Mouse (Mus musculus) intestine, postnatal 0 days (tissue): ENCODE measurements at regions not wholly inside any gene's neighbourhood (a gene's known extent, or its start where the extent isn't known, plus 50 kb on each side); places are given as distances from the start of the nearest gene placed in this dataset.

ENCODE experiments used
- ATAC-seq: fragments of 200-750 bp; cut with Nextera tagmentation; 2 replicates; pipeline ENCODE4 v1.8.0; 2017; ENCODE audit warnings: mild to moderate bottlenecking, moderate TSS enrichment, moderate library complexity
- H3K27ac ChIP-seq: fragments of 300-500 bp; sonication (generic); 2 replicates; pipeline ENCODE4 v1.5.1; 2014; ENCODE audit warnings: mild to moderate bottlenecking, low read depth, low read length, moderate library complexity
- H3K27me3 ChIP-seq: fragments of 300-500 bp; sonication (generic); replicated peaks from 2 replicates; pipeline ENCODE4 v1.6.1; 2014; ENCODE audit warnings: low read length, mixed read lengths; ENCODE audit not compliant: control insufficient read depth, insufficient read depth
- H3K36me3 ChIP-seq: fragments of 300-500 bp; sonication (generic); 2 replicates; pipeline ENCODE4 v1.6.1; 2014; ENCODE audit warnings: mild to moderate bottlenecking, moderate library complexity; ENCODE audit not compliant: control insufficient read depth, insufficient read depth
- H3K4me1 ChIP-seq: fragments of 300-500 bp; sonication (generic); replicated peaks from 2 replicates; pipeline ENCODE4 v1.6.1; 2014; ENCODE audit warnings: antibody characterized with exemption, low read length, mixed read lengths; ENCODE audit not compliant: control insufficient read depth, insufficient read depth
- H3K4me2 ChIP-seq: fragments of 300-500 bp; sonication (generic); replicated peaks from 2 replicates; pipeline ENCODE4 v1.6.1; 2014; ENCODE audit warnings: low read depth, mild to moderate bottlenecking, moderate library complexity
- H3K4me3 ChIP-seq: fragments of 300-500 bp; sonication (generic); 2 replicates; pipeline ENCODE4 v1.5.1; 2014; ENCODE audit warnings: low read depth, low read length
- H3K9ac ChIP-seq: fragments of 300-500 bp; sonication (generic); 2 replicates; pipeline ENCODE4 v1.6.1; 2014; ENCODE audit warnings: mild to moderate bottlenecking, low read depth, low read length
- H3K9me3 ChIP-seq: fragments of 300-500 bp; sonication (generic); 2 replicates; pipeline ENCODE4 v1.6.1; 2016; ENCODE audit warnings: mixed run types; ENCODE audit not compliant: control insufficient read depth
- CTCF ChIP-seq: sonication (generic); IDR thresholded peaks from 2 replicates; pipeline ENCODE4 v1.5.1; 2016; ENCODE audit warnings: low read depth, mild to moderate bottlenecking, control low read depth, antibody characterized with exemption, moderate library complexity
- WGBS: fragments of 180-500 bp; shearing (Covaris S2); extraction: QIAGEN DNeasy Blood & Tissue Kit; methylation state at CpG from one replicate; pipeline ENCODE4 v1.1.7; 2014; 5-methylcytosine and 5-hydroxymethylcytosine counted together

- 60% methylated on average over 7 of the region's 7 CpGs for WGBS
- TF ChIP-seq CTCF = no peak
- Histone ChIP-seq H3K27ac (no peak overlapping the region), H3K9me3 (no peaks in the 10 kb centered on the region), H3K9ac (no peak overlapping the region), H3K4me2 (no peak overlapping the region), H3K27me3 (no peaks in the 10 kb centered on the region), H3K4me3 (no peak overlapping the region), H3K4me1 (0 out of 2 replicates have a peak, but pooled peaks cover 6% of the 10 kb centered on the region), H3K36me3 (no peaks in the 10 kb centered on the region)
- no peak for ATAC-seq
These were observed 53.2 kb upstream of the Neurl1b start for GRCm38 (mm10) chr17:26361420-26361819.

- WGBS = 40% methylated on average over 3 of the region's 3 CpGs
These were observed 52.6 kb upstream of the Neurl1b start for GRCm38 (mm10) chr17:26361992-26362391.

GRCm38 (mm10) chr17:26362586-26363361 lies 51.9 kb upstream of the Neurl1b start:
- no peaks in the 10 kb centered on the region for H3K27me3 ChIP-seq
- no peak overlapping the region for H3K4me2 ChIP-seq
- no peaks in the 10 kb centered on the region for H3K36me3 ChIP-seq
- no peak overlapping the region for H3K27ac ChIP-seq
- H3K4me3 ChIP-seq = no peak overlapping the region
- WGBS = 55% methylated on average over 12 of the region's 12 CpGs
- peak; percentile 37; the same call in 1 of the 2 replicates for TF ChIP-seq CTCF
- no peak overlapping the region for H3K9ac ChIP-seq
- 0 out of 2 replicates have a peak, but pooled peaks cover 6% of the 10 kb centered on the region for H3K4me1 ChIP-seq
- ATAC-seq = no peak
- H3K9me3 ChIP-seq = no peaks in the 10 kb centered on the region

More at GRCm38 (mm10) chr17:26361992-26362391, 52.6 kb upstream of the Neurl1b start:
- H3K27me3 ChIP-seq = no peaks in the 10 kb centered on the region
- H3K4me2 ChIP-seq = no peak overlapping the region
- H3K9ac ChIP-seq = no peak overlapping the region
- no peak for ATAC-seq
- H3K9me3 ChIP-seq = no peaks in the 10 kb centered on the region
- H3K4me1 ChIP-seq = 0 out of 2 replicates have a peak, but pooled peaks cover 6% of the 10 kb centered on the region
- H3K36me3 ChIP-seq = no peaks in the 10 kb centered on the region
- no peak overlapping the region for H3K27ac ChIP-seq
- no peak for TF ChIP-seq CTCF
- H3K4me3 ChIP-seq = no peak overlapping the region

- H3K4me2 ChIP-seq = no peak overlapping the region
These were observed 50.6 kb upstream of the Neurl1b start for GRCm38 (mm10) chr17:26363853-26364532.

More at GRCm38 (mm10) chr17:26363853-26364532, 50.6 kb upstream of the Neurl1b start:
- TF ChIP-seq CTCF = no peak
- H3K27ac ChIP-seq = no peak overlapping the region
- no peaks in the 10 kb centered on the region for H3K36me3 ChIP-seq
- H3K9ac ChIP-seq = no peak overlapping the region
- no peaks in the 10 kb centered on the region for H3K9me3 ChIP-seq
- no peaks in the 10 kb centered on the region for H3K27me3 ChIP-seq
- 76% methylated on average over 5 of the region's 5 CpGs for WGBS
- H3K4me3 ChIP-seq = no peak overlapping the region
- H3K4me1 ChIP-seq = 0 out of 2 replicates have a peak, but pooled peaks cover 6% of the 10 kb centered on the region
- ATAC-seq = no peak
